Mouse (Mus musculus) CD8-positive naive resting alpha-beta T cell, adult 2 months (primary cell): ENCODE data around the gene Doc2g.
"Not testable (repeated sequence)": the region's sequence is repeated elsewhere in the genome, so short reads cannot be mapped to it uniquely, and the experiment has no call there.

Experiments used
- DNase-seq, 2 experiments: peaks; one replicate each; pipeline ENCODE4 v3.0.0; 2022; ENCODE audit warnings: low read depth in 2 of 2, low spot score in 2 of 2

Gene Doc2g

GRCm38 (mm10) chr19:4003112-4003511 lies at the start of gene Doc2g:
TSS of gene Doc2g (plus strand) at chr19:4003313.
- DNase-seq: no peak

DNA sequence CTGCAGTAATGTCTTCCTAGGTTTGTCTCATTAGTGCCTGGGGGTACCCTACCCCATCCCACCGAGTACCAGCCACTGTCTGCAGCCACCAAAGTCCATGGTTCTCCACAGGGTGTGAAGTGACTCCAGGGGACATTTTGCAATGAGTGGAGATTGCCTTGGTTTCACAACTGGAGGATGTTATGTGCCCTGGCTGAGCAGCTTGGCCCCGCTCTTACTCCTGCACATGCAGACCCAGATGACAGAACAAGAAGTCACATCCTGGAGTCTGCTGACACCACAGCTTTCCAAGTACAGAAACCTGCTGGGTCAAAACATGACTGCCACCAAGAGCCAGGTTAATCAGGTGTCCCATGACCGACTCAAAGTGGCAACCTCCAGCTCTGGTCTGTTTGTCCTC lies 48.1 kb upstream of the Doc2g start:
- DNase-seq: no peak

- DNase-seq: no peak
These were observed 47.3 kb upstream of the Doc2g start for GRCm38 (mm10) chr19:3955804-3956203.

DNA sequence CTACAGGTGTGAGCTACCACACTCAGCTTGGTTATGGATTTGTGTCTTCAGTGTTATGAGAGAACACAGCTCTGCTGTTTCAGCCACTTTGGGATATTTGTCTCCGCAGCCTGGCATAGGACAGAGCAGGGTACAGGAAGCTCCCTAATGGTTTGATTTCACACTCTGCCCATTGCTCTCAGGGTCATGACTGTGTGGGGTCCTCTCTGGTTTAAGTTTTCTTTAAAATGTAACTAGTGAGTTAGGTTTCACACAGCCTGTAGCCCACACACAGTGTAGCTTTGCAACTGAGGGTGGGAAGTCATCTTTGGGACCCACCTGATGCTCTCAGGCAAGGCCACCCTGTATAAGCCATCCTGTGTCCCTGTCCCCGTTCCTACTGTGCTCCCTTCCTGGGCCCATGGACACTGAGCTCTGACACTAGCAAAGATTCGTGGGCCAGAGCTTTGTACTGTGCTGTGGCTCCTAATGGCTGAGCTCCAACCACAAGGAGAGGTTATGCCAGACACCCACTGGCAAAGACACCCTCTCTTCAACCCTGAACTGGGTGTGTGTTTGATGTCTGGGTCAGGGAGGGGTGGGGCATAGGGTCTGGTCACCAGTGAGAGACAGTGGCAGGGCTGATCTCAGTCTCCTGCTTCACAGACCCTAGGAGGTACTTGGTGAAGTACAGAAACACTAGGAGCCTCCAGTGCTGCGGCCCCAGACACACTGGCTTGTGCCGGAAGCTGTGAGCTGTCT lies 45.6 kb upstream of the Doc2g start:
- DNase-seq: not testable (repeated sequence)

GRCm38 (mm10) chr19:3958470-3958869 lies 44.6 kb upstream of the Doc2g start, which contains the start of gene Aldh3b3:
TSS of gene Aldh3b3 (plus strand) at chr19:3958645.
- no peak for DNase-seq

DNA sequence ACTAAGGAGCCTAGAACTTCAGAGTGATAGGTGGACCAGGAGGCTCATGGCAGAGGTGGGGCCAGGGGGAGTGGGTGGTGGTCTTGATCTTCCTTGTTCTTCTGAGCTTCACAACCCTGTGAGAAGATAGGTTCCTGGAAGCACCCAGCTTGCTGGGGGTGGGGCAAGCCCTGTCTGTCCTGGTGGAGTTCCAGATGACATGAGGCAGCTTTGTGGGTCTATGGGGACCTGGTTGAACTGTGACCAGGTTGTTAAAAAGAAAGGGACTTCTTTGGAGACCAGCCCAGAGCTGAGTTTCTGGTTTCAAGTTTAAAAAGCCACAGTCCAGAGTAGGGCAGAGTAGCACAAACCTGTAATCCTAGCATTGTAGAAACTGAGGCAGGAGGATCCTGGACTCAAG lies 44.1 kb upstream of the Doc2g start:
- no peak for DNase-seq

- no peak for DNase-seq
These were observed 42.9 kb upstream of the Doc2g start for GRCm38 (mm10) chr19:3960211-3960610.

- DNase-seq: not testable (repeated sequence)
These were observed 41.3 kb upstream of the Doc2g start for GRCm38 (mm10) chr19:3961805-3962204.

DNA sequence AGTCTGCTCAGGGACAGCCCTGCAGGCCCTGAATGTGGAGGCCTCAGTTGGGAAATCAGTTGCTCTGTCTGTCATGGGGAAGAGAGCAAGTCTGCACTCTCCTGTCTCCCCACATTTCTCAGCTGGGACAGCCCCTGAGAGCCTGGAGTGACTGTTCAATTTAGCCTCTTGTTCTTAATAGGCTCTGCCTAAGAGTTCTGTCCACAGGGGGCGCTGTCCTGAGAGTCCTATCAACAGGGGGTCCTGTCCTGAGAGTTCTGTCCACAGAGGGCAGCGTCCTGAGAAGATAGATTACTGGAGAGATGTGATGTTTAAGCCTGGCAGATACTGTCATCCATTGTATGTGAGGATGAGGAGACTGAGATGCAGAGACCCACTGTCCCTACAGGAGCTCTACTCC lies 40.6 kb upstream of the Doc2g start:
- DNase-seq: no peak

GRCm38 (mm10) chr19:3964030-3964429 lies 39.1 kb upstream of the Doc2g start:
- no peak for DNase-seq

DNA sequence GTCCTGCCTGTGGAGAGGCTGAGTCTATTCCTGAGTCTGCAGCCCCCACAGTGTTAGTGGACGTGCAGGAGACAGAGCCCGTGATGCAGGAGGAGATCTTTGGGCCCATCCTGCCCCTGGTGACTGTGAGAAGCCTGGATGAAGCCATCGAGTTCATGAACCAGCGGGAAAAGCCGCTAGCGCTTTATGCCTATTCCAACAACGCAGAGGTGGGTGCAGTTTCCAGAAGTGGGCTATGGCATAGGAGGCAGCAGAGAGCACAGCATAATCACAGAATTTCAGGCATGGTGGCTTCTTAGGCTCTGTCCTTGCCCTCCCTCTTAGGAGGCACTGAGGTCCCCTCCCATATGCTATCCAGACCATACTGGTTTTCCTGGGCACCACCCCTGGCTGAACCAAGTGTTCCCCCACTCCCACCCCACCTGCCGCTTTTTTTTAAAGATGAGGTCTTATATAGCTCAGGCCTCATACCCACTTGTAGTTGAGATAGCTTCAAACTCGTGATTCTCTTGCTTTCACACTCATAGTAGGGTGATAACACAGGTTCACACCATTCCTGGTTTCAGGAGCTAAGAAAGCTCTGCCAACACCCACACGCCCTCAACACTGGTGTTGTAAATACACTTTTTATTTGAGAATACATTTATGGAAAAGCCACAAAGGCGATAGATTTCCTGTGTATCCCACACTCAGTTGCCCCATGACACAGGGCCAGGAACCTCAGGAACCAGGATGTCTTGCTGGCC lies 36.6 kb upstream of the Doc2g start:
- DNase-seq: no peak

GRCm38 (mm10) chr19:3967258-3967657 lies 35.9 kb upstream of the Doc2g start:
- DNase-seq: no peak

- no peak for DNase-seq
These were observed 30.9 kb upstream of the Doc2g start, which contains the start of gene Aldh3b2 for GRCm38 (mm10) chr19:3972229-3972628. TSS of gene Aldh3b2 (plus strand) at chr19:3972328.

DNA sequence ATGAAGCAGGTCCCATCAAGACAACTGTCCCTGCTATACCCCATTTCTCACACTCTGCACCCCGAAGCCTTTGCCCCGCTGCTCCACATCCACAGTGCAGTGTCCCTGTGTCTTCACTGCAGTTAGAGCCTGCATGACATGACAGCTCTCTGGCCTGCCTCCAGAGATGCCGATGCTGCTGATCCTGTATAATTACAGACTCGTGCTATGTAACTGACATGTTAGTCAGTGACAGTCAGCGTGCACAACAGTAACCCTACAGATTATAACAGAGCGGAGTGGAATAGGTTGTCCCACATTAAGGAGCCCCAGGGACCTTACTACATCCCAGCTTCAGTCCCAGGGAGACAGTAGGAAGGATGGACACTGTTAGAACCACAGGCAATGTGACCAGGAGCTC lies 28.5 kb upstream of the Doc2g start:
- not testable (repeated sequence) for DNase-seq

- no peak for DNase-seq
These were observed 27.2 kb upstream of the Doc2g start for GRCm38 (mm10) chr19:3975866-3976265.

DNA sequence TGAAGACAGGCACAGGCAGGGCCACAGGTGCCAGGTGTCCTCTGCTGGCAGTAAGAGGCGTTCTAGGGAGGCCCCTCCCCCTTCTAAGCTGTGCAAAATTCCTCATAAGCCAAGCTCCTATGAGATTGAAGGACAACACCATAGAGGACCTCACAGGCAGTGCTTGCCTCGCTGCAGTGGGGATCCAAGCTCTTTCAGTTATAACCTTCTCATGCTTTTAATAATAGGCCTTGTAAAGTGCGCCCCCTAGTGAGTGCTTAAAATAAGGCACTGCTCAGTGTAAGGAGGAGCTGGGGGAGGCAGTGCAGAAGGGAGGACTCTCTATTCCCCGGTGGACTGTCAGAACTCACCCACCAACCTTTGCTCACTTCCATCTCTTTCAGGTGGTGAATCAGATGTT lies 22.8 kb upstream of the Doc2g start:
- peak; percentile 70 to 81 for DNase-seq

DNA sequence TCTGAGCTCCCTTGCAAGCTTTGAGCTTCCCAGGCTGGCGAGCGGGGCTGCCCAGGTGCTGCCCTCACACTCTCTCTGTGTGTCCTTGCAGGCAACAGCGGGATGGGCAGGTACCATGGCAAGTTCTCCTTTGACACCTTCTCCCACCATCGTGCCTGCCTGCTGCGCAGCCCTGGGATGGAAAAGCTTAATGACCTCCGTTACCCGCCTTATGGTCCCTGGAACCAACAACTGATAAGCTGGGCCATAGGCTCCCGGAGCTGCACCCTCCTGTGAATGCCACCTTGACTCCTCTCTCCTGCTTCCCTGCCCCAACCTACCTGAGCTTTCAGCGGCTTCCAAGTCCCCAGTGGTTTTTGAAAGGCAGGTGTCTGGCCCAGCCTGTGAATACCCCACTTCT lies 22.2 kb upstream of the Doc2g start:
- no peak for DNase-seq

DNA sequence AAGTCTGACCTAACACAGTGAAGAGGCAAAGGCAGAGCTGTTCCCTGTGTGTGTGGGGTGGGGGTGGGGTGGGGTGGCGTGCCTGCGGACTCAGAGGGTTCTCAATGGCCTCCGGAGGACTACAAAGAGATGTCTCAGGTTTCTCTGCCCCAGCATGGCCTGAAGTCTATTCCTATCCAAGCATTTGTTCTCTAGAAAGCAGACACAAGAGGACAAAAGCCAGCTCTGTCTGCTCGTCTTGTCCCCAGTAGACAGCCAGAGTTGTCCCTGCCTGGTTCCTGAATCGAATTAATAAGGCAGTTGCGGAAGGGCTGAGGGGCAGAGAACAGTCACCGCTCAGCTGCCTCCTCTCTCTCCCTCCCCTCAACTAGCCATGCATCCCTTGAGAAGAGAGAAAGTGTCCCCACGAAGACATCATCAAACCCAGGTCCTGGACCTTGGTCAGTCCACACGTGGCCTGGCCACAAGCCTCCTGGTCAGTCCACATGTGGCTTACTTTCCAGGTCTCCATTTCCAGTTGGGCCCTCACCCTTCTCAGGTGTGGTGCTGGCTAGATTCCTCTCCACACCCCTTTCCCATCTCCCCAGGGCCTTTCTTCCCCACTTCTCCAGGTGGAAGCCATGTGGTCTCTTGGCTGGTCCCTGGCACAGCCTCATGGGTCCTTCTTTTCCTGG lies 19.4 kb upstream of the Doc2g start:
- DNase-seq: no peak

DNA sequence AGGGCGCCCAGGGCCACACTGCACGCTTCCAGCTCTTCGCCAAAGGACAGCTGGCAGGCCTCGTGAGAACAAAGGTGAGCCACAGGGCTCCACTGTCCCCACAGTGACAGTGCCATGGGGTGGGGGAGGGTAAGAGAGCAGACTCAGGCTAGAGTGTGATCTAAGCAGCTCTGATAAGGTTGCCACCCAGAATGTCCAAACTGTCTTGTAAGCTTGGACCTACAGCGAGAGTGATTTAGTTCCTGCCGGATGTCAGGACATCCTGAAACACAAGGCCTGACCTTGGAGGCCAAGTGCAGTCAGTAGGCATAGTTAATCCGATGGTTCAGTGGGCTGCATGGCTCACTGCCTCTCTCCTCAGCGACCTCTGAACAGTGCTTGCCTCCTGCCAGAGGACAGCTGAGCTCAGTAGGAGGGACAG lies 17.8 kb upstream of the Doc2g start:
- DNase-seq: no peak

DNA sequence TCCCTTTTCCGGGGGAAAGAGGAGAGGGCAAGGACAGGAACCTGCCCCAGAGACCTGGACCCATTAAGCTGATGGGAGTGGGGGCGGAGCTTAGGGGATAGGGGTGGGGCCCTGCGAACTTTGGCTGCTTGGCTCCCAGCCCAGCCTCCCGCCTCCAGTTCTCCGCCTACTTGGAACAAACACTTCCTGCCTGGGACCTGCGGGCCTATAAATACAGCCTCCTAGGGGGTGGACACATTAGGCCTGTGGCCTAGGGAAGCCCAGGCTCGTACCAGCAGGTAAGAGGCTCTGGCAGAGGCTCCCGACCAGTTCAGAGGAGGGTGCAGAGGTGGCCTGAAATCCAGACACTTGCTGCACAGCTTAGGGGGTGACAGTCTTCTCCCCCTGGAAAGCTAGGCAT lies 16.8 kb upstream of the Doc2g start, which contains the start of gene Acy3:
Acy3 (plus strand) TSS at position 237 of the 400 bp plus-strand sequence.
- no peak for DNase-seq

- no peak for DNase-seq
These were observed 15.0 kb upstream of the Doc2g start for GRCm38 (mm10) chr19:3988066-3988465.

GRCm38 (mm10) chr19:3988750-3989149 lies 14.4 kb upstream of the Doc2g start:
- DNase-seq: no peak
